14 mouse cellular contexts compared by ENCODE assay signal in the genomic region with DNA sequence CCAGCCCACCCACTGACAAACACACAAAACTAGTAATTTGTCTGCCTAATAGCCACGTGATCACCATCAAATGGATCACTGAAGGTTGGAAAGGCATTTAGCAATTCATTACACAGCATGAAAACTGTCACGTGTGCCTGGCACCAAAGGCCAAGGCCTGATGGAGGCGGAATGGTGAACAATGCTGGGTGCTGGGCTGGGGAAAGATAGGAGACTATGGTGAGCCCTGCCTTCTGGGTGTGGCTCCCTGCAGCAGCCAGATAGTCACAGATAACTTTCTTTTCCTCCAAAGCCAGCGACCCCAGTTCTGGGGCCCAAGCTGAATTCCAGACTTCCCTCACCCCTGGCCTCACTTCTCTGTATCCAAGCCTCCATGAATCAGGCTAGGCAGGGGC. TPM values are rescaled to one million over a fixed set of nuclear protein-coding genes. Genes with fewer than 3 reads are reported as not detected.
DNase-seq lines count a peak whose midpoint lies in the region; ATAC-seq and TF ChIP-seq lines count a peak whose summit lies in the region.
"Had no signal": no experiment of that assay in that cellular context is flagged by ENCODE, and none has a peak within 500 bp of the region (broad histone marks: within the 10 kb centered on the region; RNA-seq: fewer than 3 reads in every experiment).

No protein-coding gene starts in this region.

- no peak for DNase-seq in heart, adult 2 months
- DNase-seq in c-Kit-negative CD71-positive TER-119-positive erythroid progenitor cells, embryonic 14.5 days (ENCODE audit: low read depth, low spot score): peak; percentile 37
- peak; percentile 83 for DNase-seq in liver
- no peak for DNase-seq in cerebellum, postnatal 10 days
- no peak for DNase-seq in embryo, embryonic 10.5 days (ENCODE audit: low spot score)
- no peak for DNase-seq in thymus, postnatal 10 days (ENCODE audit: low spot score in 2 of 2)
- DNase-seq: cerebellum, adult 18-20 months; kidney, adult 8-10 months; layer of hippocampus, adult 9-11 months; lung, postnatal 36 days; thymus, adult 2 months had no signal

- no peak overlapping the region for H3K4me3 ChIP-seq in heart, embryonic 12.5 days
- no peak overlapping the region for H3K4me3 ChIP-seq in heart, adult 2 months
- no peak overlapping the region for H3K4me3 ChIP-seq in stomach, embryonic 16.5 days (replicated peaks; ENCODE audit: low read length)
- H3K4me3 ChIP-seq: limb, embryonic 12.5 days had no signal

- TF ChIP-seq EP300 in heart, adult 2 months (IDR thresholded peaks at IDR 0.05; ENCODE audit: insufficient read depth, low read depth, low read length): no peak

- TF ChIP-seq CTCF in heart, adult 2 months (IDR thresholded peaks at IDR 0.05): no peak

- no peak overlapping the region for H3K4me2 ChIP-seq in heart, embryonic 12.5 days
- no peak overlapping the region for H3K4me2 ChIP-seq in stomach, embryonic 16.5 days (ENCODE audit: low read depth, low read length)
- H3K4me2 ChIP-seq: limb, embryonic 12.5 days had no signal

- 0 out of 2 replicates have a peak, but pooled peaks cover 9% of the 10 kb centered on the region for H3K4me1 ChIP-seq in heart, embryonic 12.5 days (replicated peaks)
- no peaks in the 10 kb centered on the region for H3K4me1 ChIP-seq in heart, adult 2 months (ENCODE audit: control insufficient read depth, insufficient read depth, low read length)
- peaks cover 20% of the 10 kb centered on the region; the same call in 1 of the 2 replicates for H3K4me1 ChIP-seq in stomach, embryonic 16.5 days (ENCODE audit: control insufficient read depth, insufficient read depth, low read length)
- H3K4me1 ChIP-seq: limb, embryonic 12.5 days had no signal

- H3K27ac ChIP-seq in heart, embryonic 12.5 days (ENCODE audit: poor library complexity, severe bottlenecking): no peak overlapping the region
- no peak overlapping the region for H3K27ac ChIP-seq in heart, adult 2 months
- peak overlapping the region; percentile 56 for H3K27ac ChIP-seq in stomach, embryonic 16.5 days (ENCODE audit: low read length)
- H3K27ac ChIP-seq: limb, embryonic 12.5 days had no signal

- H3K27me3 ChIP-seq in heart, embryonic 12.5 days (replicated peaks): peaks cover 28% of the 10 kb centered on the region
- 0 out of 2 replicates have a peak, but pooled peaks cover under 1% of the 10 kb centered on the region for H3K27me3 ChIP-seq in heart, adult 2 months (ENCODE audit: control insufficient read depth, insufficient read depth, low read length)
- H3K27me3 ChIP-seq in stomach, embryonic 16.5 days (ENCODE audit: control insufficient read depth, insufficient read depth, low read length): no peaks in the 10 kb centered on the region

- TF ChIP-seq POLR2A in heart, adult 2 months (IDR thresholded peaks at IDR 0.05; ENCODE audit: insufficient read depth, low read depth, low read length): no peak

- ATAC-seq in heart, embryonic 12.5 days (ENCODE audit: insufficient number of reproducible peaks, low FRiP score): peak; percentile 85
- ATAC-seq in stomach, embryonic 16.5 days (ENCODE audit: insufficient read depth, low FRiP score): peak; percentile 77; the same call in 1 of the 2 replicates

- H3K9me3 ChIP-seq in heart, embryonic 12.5 days (replicated peaks): no peaks in the 10 kb centered on the region
- no peaks in the 10 kb centered on the region for H3K9me3 ChIP-seq in stomach, embryonic 16.5 days (replicated peaks; ENCODE audit: control insufficient read depth, low read length)
- H3K9me3 ChIP-seq: limb, embryonic 12.5 days had no signal

- intact Hi-C loops in heart, adult 2 months (cut with DNase I): no loop called here

- WGBS in heart, embryonic 12.5 days: 41% methylated on average over 4 of the region's 4 CpGs
- 57% methylated on average over 4 of the region's 4 CpGs for WGBS in heart, adult 2 months
- WGBS in stomach, embryonic 16.5 days: 30% methylated on average over 4 of the region's 4 CpGs

- no peak overlapping the region for H3K9ac ChIP-seq in heart, embryonic 12.5 days
- no peak overlapping the region for H3K9ac ChIP-seq in heart, adult 2 months (ENCODE audit: low read depth, low read length)
- H3K9ac ChIP-seq in stomach, embryonic 16.5 days (ENCODE audit: low read length): no peak overlapping the region
- H3K9ac ChIP-seq: limb, embryonic 12.5 days had no signal

- H3K79me2 ChIP-seq in heart, adult 2 months (replicated peaks; ENCODE audit: control insufficient read depth, insufficient read depth, low read length): no peaks in the 10 kb centered on the region

- no peaks in the 10 kb centered on the region for H3K36me3 ChIP-seq in heart, embryonic 12.5 days
- no peaks in the 10 kb centered on the region for H3K36me3 ChIP-seq in heart, adult 2 months (ENCODE audit: control insufficient read depth, insufficient read depth, low read length)
- H3K36me3 ChIP-seq in stomach, embryonic 16.5 days (ENCODE audit: control insufficient read depth, insufficient read depth, low read length): no peaks in the 10 kb centered on the region
- H3K36me3 ChIP-seq: limb, embryonic 12.5 days had no signal

RNA-seq across cellular contexts. Expression of a gene that starts 19.9 kb away (rescaled TPM):
- polyA plus RNA-seq in heart, embryonic 12.5 days (2016; fragmentation: Nextera tagmentation; extraction: Ambion mirVana): 12.7 and 13.4 TPM in 2 replicates
- total RNA-seq in heart, adult 2 months (2021): 10 to 100 TPM; 11.1 to 11.7 TPM
- 11.7 and 12.5 TPM in 2 replicates for polyA plus RNA-seq in heart, adult 2 months (2012; rRNA removed)
- 60.9 and 70.2 TPM in 2 replicates for polyA plus RNA-seq in stomach, embryonic 16.5 days (2015; fragmentation: Nextera tagmentation; extraction: Ambion mirVana)

Comparison
In these comparisons a context has a peak if more than half of its experiments do, and no peak if none do; other contexts are left out.
1. DNase-seq: peak in c-Kit-negative CD71-positive TER-119-positive erythroid progenitor cells, embryonic 14.5 days (single experiment) and liver (single experiment); none in heart, adult 2 months (0 of 2), cerebellum, postnatal 10 days (0 of 2), embryo, embryonic 10.5 days (single experiment) and thymus, postnatal 10 days (0 of 2).